In the genomic region with DNA sequence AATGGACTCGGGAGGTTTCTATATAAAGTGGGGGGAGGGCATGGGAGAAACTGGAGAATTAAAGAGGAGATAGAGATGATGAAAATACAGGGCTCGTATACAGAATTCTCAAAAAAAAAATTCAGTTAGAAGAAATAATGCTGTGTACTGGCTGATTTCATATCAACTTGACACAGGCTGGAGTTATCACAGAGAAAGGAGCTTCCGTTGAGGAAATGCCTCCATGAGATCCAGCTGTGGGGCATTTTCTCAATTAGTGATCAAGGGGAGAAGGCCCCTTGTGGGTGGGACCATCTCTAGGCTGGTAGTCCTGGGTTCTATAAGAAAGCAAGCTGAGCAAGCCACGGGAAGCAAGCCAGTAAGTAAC, we compare ENCODE assay signal across 7 mouse cellular contexts.
DNase-seq lines count a peak whose midpoint lies in the region; ATAC-seq and TF ChIP-seq lines count a peak whose summit lies in the region.
"Not testable (repeated sequence)": the region's sequence is repeated elsewhere in the genome, so short reads cannot be mapped to it uniquely, and the experiment has no call there.

No protein-coding gene starts in this region.

- H3K4me3 ChIP-seq in embryonic facial prominence, embryonic 14.5 days (ENCODE audit: low read depth, low read length); heart, embryonic 14.5 days (ENCODE audit: control insufficient read depth in 1 of 2, insufficient read depth in 1 of 2, low read depth in 1 of 2, low read length in 2 of 2); liver, embryonic 11.5 days (ENCODE audit: low read depth, low read length); liver, embryonic 14.5 days (ENCODE audit: insufficient read depth in 1 of 2, low read depth in 2 of 2, low read length in 2 of 2); liver, postnatal 0 days (ENCODE audit: low read depth, low read length); lung, postnatal 0 days (ENCODE audit: low read depth, low read length): not testable (repeated sequence)

- not testable (repeated sequence) for ATAC-seq in embryonic facial prominence, embryonic 14.5 days (ENCODE audit: low read depth); heart, embryonic 14.5 days (ENCODE audit: insufficient number of reproducible peaks, insufficient read depth, low FRiP score, low read depth); lung, postnatal 0 days
- peak; percentile 65 for ATAC-seq in liver, embryonic 11.5 days (replicated peaks; ENCODE audit: low FRiP score)
- ATAC-seq in liver, embryonic 14.5 days (ENCODE audit: insufficient read depth), result peak; percentile 73
- peak; percentile 63 for ATAC-seq in liver, postnatal 0 days

- H3K36me3 ChIP-seq in embryonic facial prominence, embryonic 14.5 days (ENCODE audit: control insufficient read depth, insufficient read depth, low read length); heart, embryonic 14.5 days (ENCODE audit: control insufficient read depth, insufficient read depth, low read length); liver, embryonic 11.5 days (ENCODE audit: control insufficient read depth, insufficient read depth, low read length); liver, embryonic 14.5 days (replicated peaks; ENCODE audit: control insufficient read depth, insufficient read depth, low read depth); liver, postnatal 0 days (replicated peaks; ENCODE audit: insufficient read depth, low read length); lung, postnatal 0 days (ENCODE audit: insufficient read depth, low read length): not testable (repeated sequence)

- TF ChIP-seq EP300 in liver, embryonic 14.5 days (IDR thresholded peaks at IDR 0.05; ENCODE audit: low read depth), result peak; percentile 76
- peak; percentile 86 for TF ChIP-seq EP300 in liver, postnatal 0 days (IDR thresholded peaks at IDR 0.05; ENCODE audit: low read depth)
- TF ChIP-seq EP300 in lung, postnatal 0 days (IDR thresholded peaks at IDR 0.05), result 0 out of 2 replicates have a peak, but pooled peaks have one; percentile 14

- H3K27ac ChIP-seq in embryonic facial prominence, embryonic 14.5 days (replicated peaks; ENCODE audit: low read depth, low read length); heart, embryonic 14.5 days (replicated peaks in 1 of 2; ENCODE audit: control insufficient read depth in 1 of 2, insufficient read depth in 1 of 2, low read depth in 2 of 2, low read length in 2 of 2); liver, embryonic 11.5 days (ENCODE audit: low read depth, low read length); liver, embryonic 14.5 days; liver, postnatal 0 days (ENCODE audit: low read depth); lung, postnatal 0 days (ENCODE audit: low read length): not testable (repeated sequence)

- DNase-seq in embryonic facial prominence, embryonic 14.5 days (ENCODE audit: low spot score); liver, embryonic 11.5 days (ENCODE audit: low spot score); liver, embryonic 14.5 days (ENCODE audit: low read depth in 3 of 3, low spot score in 3 of 3); liver, postnatal 0 days; lung, postnatal 0 days (ENCODE audit: low spot score): not testable (repeated sequence)
- DNase-seq in heart, adult 11 months, result peak; percentile 25

- not testable (repeated sequence) for H3K4me1 ChIP-seq in embryonic facial prominence, embryonic 14.5 days (ENCODE audit: control insufficient read depth, insufficient read depth, low read length); heart, embryonic 14.5 days (ENCODE audit: control insufficient read depth in 2 of 2, insufficient read depth in 2 of 2, low read length in 2 of 2); liver, embryonic 11.5 days (replicated peaks; ENCODE audit: control insufficient read depth, insufficient read depth, low read length); liver, embryonic 14.5 days (replicated peaks; ENCODE audit: control insufficient read depth in 2 of 2, insufficient read depth in 2 of 2, low read length in 1 of 2); liver, postnatal 0 days (ENCODE audit: insufficient read depth); lung, postnatal 0 days (ENCODE audit: insufficient read depth, low read depth, low read length)

- H3K4me2 ChIP-seq in embryonic facial prominence, embryonic 14.5 days (ENCODE audit: low read depth, low read length), result peak overlapping the region; percentile 23; the same call in 1 of the 2 replicates
- H3K4me2 ChIP-seq in heart, embryonic 14.5 days (ENCODE audit: low read length), result peak overlapping the region; percentile 7
- peak overlapping the region; percentile 41; the same call in 1 of the 2 replicates for H3K4me2 ChIP-seq in liver, embryonic 11.5 days
- H3K4me2 ChIP-seq in liver, embryonic 14.5 days (ENCODE audit: low read depth), result peak overlapping the region; percentile 36
- peak overlapping the region; percentile 26; the same call in 1 of the 2 replicates for H3K4me2 ChIP-seq in liver, postnatal 0 days (ENCODE audit: low read depth, low read length)
- not testable (repeated sequence) for H3K4me2 ChIP-seq in lung, postnatal 0 days (replicated peaks; ENCODE audit: low read depth, low read length)

- not testable (repeated sequence) for H3K27me3 ChIP-seq in embryonic facial prominence, embryonic 14.5 days (replicated peaks; ENCODE audit: control insufficient read depth, insufficient read depth, low read length); heart, embryonic 14.5 days (ENCODE audit: control insufficient read depth, insufficient read depth, low read length); liver, embryonic 11.5 days (replicated peaks; ENCODE audit: control insufficient read depth, insufficient read depth, low read length); liver, embryonic 14.5 days (ENCODE audit: control insufficient read depth, insufficient read depth, low read length); liver, postnatal 0 days (ENCODE audit: insufficient read depth, low read length); lung, postnatal 0 days (replicated peaks; ENCODE audit: insufficient read depth, low read length)

- 34% methylated on average over 4 of the region's 4 CpGs for WGBS in embryonic facial prominence, embryonic 14.5 days
- WGBS in heart, embryonic 14.5 days, result 31% methylated on average over 4 of the region's 4 CpGs
- WGBS in liver, embryonic 11.5 days, result 35% methylated on average over 4 of the region's 4 CpGs
- 14% methylated on average over 4 of the region's 4 CpGs for WGBS in liver, embryonic 14.5 days (ENCODE audit: insufficient replicate concordance)
- WGBS in liver, postnatal 0 days (ENCODE audit: insufficient replicate concordance), result 53% methylated on average over 4 of the region's 4 CpGs
- 31% methylated on average over 4 of the region's 4 CpGs for WGBS in lung, postnatal 0 days

- TF ChIP-seq CTCF in liver, embryonic 14.5 days (IDR thresholded peaks at IDR 0.05; ENCODE audit: low read depth); liver, postnatal 0 days (IDR thresholded peaks at IDR 0.05; ENCODE audit: low read depth); lung, postnatal 0 days (IDR thresholded peaks at IDR 0.05): not testable (repeated sequence)

- H3K9ac ChIP-seq in embryonic facial prominence, embryonic 14.5 days (ENCODE audit: low read depth, low read length); heart, embryonic 14.5 days (ENCODE audit: low read length); liver, embryonic 11.5 days (ENCODE audit: low read depth, low read length); liver, embryonic 14.5 days (replicated peaks); liver, postnatal 0 days (replicated peaks); lung, postnatal 0 days (replicated peaks; ENCODE audit: low read depth): not testable (repeated sequence)

- not testable (repeated sequence) for H3K9me3 ChIP-seq in embryonic facial prominence, embryonic 14.5 days (ENCODE audit: control insufficient read depth, low read length); heart, embryonic 14.5 days (ENCODE audit: control insufficient read depth, low read length); liver, embryonic 11.5 days (ENCODE audit: control insufficient read depth, low read length); liver, embryonic 14.5 days (ENCODE audit: control insufficient read depth, low read length); liver, postnatal 0 days (ENCODE audit: low read length); lung, postnatal 0 days (ENCODE audit: low read length)
